Mouse (Mus musculus): Measurements from ENCODE around the gene Midn. TPM values are rescaled to one million over a fixed set of nuclear protein-coding genes. Genes with fewer than 3 reads are reported as not detected.

Gene Midn
- polyA plus RNA-seq, 1 experiment = 26.1 TPM

GRCm38 (mm10) chr10:80157141-80157929, 9.3 kb downstream of the Midn start:
- no peaks in the 10 kb centered on the region for H3K27me3 ChIP-seq (ENCODE audit: control insufficient read depth, insufficient read depth, low read length)
- peaks cover 22% of the 10 kb centered on the region for H3K4me1 ChIP-seq (ENCODE audit: control insufficient read depth, insufficient read depth, low read length)
- H3K4me3 ChIP-seq (replicated peaks; ENCODE audit: insufficient read depth, low read depth, low read length) = no peak overlapping the region
- 52% methylated on average over 15 of the region's 15 CpGs for WGBS
- TF ChIP-seq CTCF (IDR thresholded peaks at IDR 0.05; ENCODE audit: borderline replicate concordance, insufficient read depth, low read depth, low read length) (no peak), POLR2A (IDR thresholded peaks at IDR 0.05; ENCODE audit: borderline replicate concordance, insufficient read depth, low read length) (no peak)
- DNase-seq = no peak
- 0 out of 2 replicates have a peak overlapping the region, but pooled peaks have one; percentile 15 for H3K27ac ChIP-seq (ENCODE audit: insufficient read depth, low read length)

GRCm38 (mm10) chr10:80158307-80158986, 10.4 kb downstream of the Midn start:
- no peaks in the 10 kb centered on the region for H3K27me3 ChIP-seq (ENCODE audit: control insufficient read depth, insufficient read depth, low read length)
- 23% methylated on average over 18 of the region's 18 CpGs for WGBS
- H3K4me3 ChIP-seq (replicated peaks; ENCODE audit: insufficient read depth, low read depth, low read length) = no peak overlapping the region
- TF ChIP-seq CTCF (IDR thresholded peaks at IDR 0.05; ENCODE audit: borderline replicate concordance, insufficient read depth, low read depth, low read length) = no peak
- TF ChIP-seq POLR2A (IDR thresholded peaks at IDR 0.05; ENCODE audit: borderline replicate concordance, insufficient read depth, low read length) = no peak
- peak in 1 of 2 experiments; percentile 43 for DNase-seq
- peak overlapping the region; percentile 60 for H3K27ac ChIP-seq (ENCODE audit: insufficient read depth, low read length)
- H3K4me1 ChIP-seq (ENCODE audit: control insufficient read depth, insufficient read depth, low read length) = peaks cover 16% of the 10 kb centered on the region

- DNase-seq = no peak
Observed at GRCm38 (mm10) chr10:80159021-80159560, 11.0 kb downstream of the Midn start.

GRCm38 (mm10) chr10:80159561-80160454, 11.7 kb downstream of the Midn start:
- WGBS = under 1% methylated on average over 55 of the region's 55 CpGs
- peak; percentile 99 for DNase-seq
- TF ChIP-seq CTCF (IDR thresholded peaks at IDR 0.05; ENCODE audit: borderline replicate concordance, insufficient read depth, low read depth, low read length) (no peak), POLR2A (IDR thresholded peaks at IDR 0.05; ENCODE audit: borderline replicate concordance, insufficient read depth, low read length) (no peak)
- peak overlapping the region; percentile 41 for H3K27ac ChIP-seq (ENCODE audit: insufficient read depth, low read length)
- peak overlapping the region; percentile 60 for H3K4me3 ChIP-seq (replicated peaks; ENCODE audit: insufficient read depth, low read depth, low read length)
- H3K27me3 ChIP-seq (ENCODE audit: control insufficient read depth, insufficient read depth, low read length) = no peaks in the 10 kb centered on the region
- H3K4me1 ChIP-seq (ENCODE audit: control insufficient read depth, insufficient read depth, low read length) = peaks cover 22% of the 10 kb centered on the region

More at GRCm38 (mm10) chr10:80159021-80159560, 11.0 kb downstream of the Midn start:
- Histone ChIP-seq H3K4me1 (ENCODE audit: control insufficient read depth, insufficient read depth, low read length) (peaks cover 19% of the 10 kb centered on the region), H3K27me3 (ENCODE audit: control insufficient read depth, insufficient read depth, low read length) (no peaks in the 10 kb centered on the region), H3K27ac (ENCODE audit: insufficient read depth, low read length) (peak overlapping the region; percentile 60), H3K4me3 (replicated peaks; ENCODE audit: insufficient read depth, low read depth, low read length) (peak overlapping the region; percentile 54)
- TF ChIP-seq CTCF (IDR thresholded peaks at IDR 0.05; ENCODE audit: borderline replicate concordance, insufficient read depth, low read depth, low read length) = no peak
- TF ChIP-seq POLR2A (IDR thresholded peaks at IDR 0.05; ENCODE audit: borderline replicate concordance, insufficient read depth, low read length) = no peak
- WGBS = 10% methylated on average over 12 of the region's 12 CpGs

- Histone ChIP-seq H3K27me3 (ENCODE audit: control insufficient read depth, insufficient read depth, low read length) (no peaks in the 10 kb centered on the region), H3K27ac (ENCODE audit: insufficient read depth, low read length) (peak overlapping the region; percentile 41), H3K4me1 (ENCODE audit: control insufficient read depth, insufficient read depth, low read length) (peaks cover 24% of the 10 kb centered on the region), H3K4me3 (replicated peaks; ENCODE audit: insufficient read depth, low read depth, low read length) (peak overlapping the region; percentile 60)
- peak; percentile 73 to 79 for DNase-seq
- TF ChIP-seq CTCF (IDR thresholded peaks at IDR 0.05; ENCODE audit: borderline replicate concordance, insufficient read depth, low read depth, low read length) = no peak
- no peak for TF ChIP-seq POLR2A (IDR thresholded peaks at IDR 0.05; ENCODE audit: borderline replicate concordance, insufficient read depth, low read length)
- WGBS = 2% methylated on average over 33 of the region's 33 CpGs
Observed at GRCm38 (mm10) chr10:80160455-80161371, 12.6 kb downstream of the Midn start.

GRCm38 (mm10) chr10:80161522-80162242, 13.6 kb downstream of the Midn start:
- Histone ChIP-seq H3K27me3 (ENCODE audit: control insufficient read depth, insufficient read depth, low read length) (no peaks in the 10 kb centered on the region), H3K4me3 (replicated peaks; ENCODE audit: insufficient read depth, low read depth, low read length) (no peak overlapping the region), H3K4me1 (ENCODE audit: control insufficient read depth, insufficient read depth, low read length) (peaks cover 28% of the 10 kb centered on the region), H3K27ac (ENCODE audit: insufficient read depth, low read length) (no peak overlapping the region)
- no peak for TF ChIP-seq POLR2A (IDR thresholded peaks at IDR 0.05; ENCODE audit: borderline replicate concordance, insufficient read depth, low read length)
- no peak for TF ChIP-seq CTCF (IDR thresholded peaks at IDR 0.05; ENCODE audit: borderline replicate concordance, insufficient read depth, low read depth, low read length)
- 36% methylated on average over 7 of the region's 7 CpGs for WGBS
- DNase-seq = peak; percentile 29 to 33
